Mouse (Mus musculus) stomach, postnatal 0 days (tissue): ENCODE results near the gene Gpr65. TPM values are rescaled to one million over a fixed set of nuclear protein-coding genes. Genes with fewer than 3 reads are reported as not detected.
A peak's percentile ranks its signal among the peaks of the same experiment; 100 is the strongest.

Experiments
- ATAC-seq: fragments of 200-750 bp; cut with Nextera tagmentation; 2 replicates; pipeline ENCODE4 v1.8.0; 2017; ENCODE audit not compliant: low FRiP score, low TSS enrichment
- DNase-seq: peaks from one replicate; pipeline ENCODE4 v3.0.0-alpha.2; 2016; ENCODE audit warnings: low spot score
- H3K27ac ChIP-seq: fragments of 300-500 bp; sonication (generic); replicated peaks from 2 replicates; pipeline ENCODE4 v1.5.1; 2014; ENCODE audit warnings: mild to moderate bottlenecking, control low read depth
- H3K27me3 ChIP-seq: fragments of 300-500 bp; sonication (generic); 2 replicates; pipeline ENCODE4 v1.6.1; 2014; ENCODE audit warnings: low read length; ENCODE audit not compliant: control insufficient read depth, insufficient read depth
- H3K36me3 ChIP-seq: fragments of 300-500 bp; sonication (generic); 2 replicates; pipeline ENCODE4 v1.6.1; 2014; ENCODE audit warnings: low read length, mixed read lengths; ENCODE audit not compliant: control insufficient read depth, insufficient read depth
- H3K4me1 ChIP-seq: fragments of 300-500 bp; sonication (generic); replicated peaks from 2 replicates; pipeline ENCODE4 v1.6.1; 2014; ENCODE audit warnings: antibody characterized with exemption; ENCODE audit not compliant: control insufficient read depth, insufficient read depth
- H3K4me2 ChIP-seq: fragments of 300-500 bp; sonication (generic); replicated peaks from 2 replicates; pipeline ENCODE4 v1.6.1; 2014; ENCODE audit warnings: low read depth, mild to moderate bottlenecking, control low read depth, moderate library complexity
- H3K4me3 ChIP-seq: fragments of 300-500 bp; sonication (generic); 2 replicates; pipeline ENCODE4 v1.5.1; 2014; ENCODE audit warnings: low read depth, low read length, control low read depth
- H3K9ac ChIP-seq: fragments of 300-500 bp; sonication (generic); 2 replicates; pipeline ENCODE4 v1.6.1; 2014; ENCODE audit warnings: mild to moderate bottlenecking, low read length, control low read depth, mixed read lengths
- H3K9me3 ChIP-seq: fragments of 300-500 bp; sonication (generic); 2 replicates; pipeline ENCODE4 v1.6.1; 2016; ENCODE audit warnings: low read length; ENCODE audit not compliant: control insufficient read depth
- CTCF ChIP-seq: IDR thresholded peaks from 2 replicates; pipeline ENCODE4 v1.5.1; 2016; ENCODE audit warnings: antibody characterized with exemption, low read depth, mild to moderate bottlenecking, moderate library complexity
- EP300 ChIP-seq: optimal IDR thresholded peaks from 2 replicates; pipeline ENCODE3; 2016; ENCODE audit warnings: antibody characterized with exemption
- WGBS: fragments of 180-500 bp; shearing (Covaris S2); extraction: QIAGEN DNeasy Blood & Tissue Kit; methylation state at CpG from one replicate; pipeline ENCODE4 v1.1.7; 2014; 5-methylcytosine and 5-hydroxymethylcytosine counted together
- polyA plus RNA-seq: library from polyadenylated mRNA; unstranded; fragments of >200 nt; fragmentation: Nextera tagmentation; extraction: Ambion mirVana; gene quantifications from 2 replicates; pipeline ENCODE4 v1.2.1, GENCODE M21; 2015

Gpr65 gene
- polyA plus RNA-seq, 1 experiment from 2014 or later: 2.0 TPM

GRCm38 (mm10) chr12:98246835-98247234 lies 21.6 kb upstream of the Gpr65 start:
- Histone ChIP-seq H3K27ac (no peak overlapping the region), H3K36me3 (no peaks in the 10 kb centered on the region; the same call in 1 of the 2 replicates), H3K27me3 (no peaks in the 10 kb centered on the region), H3K4me2 (no peak overlapping the region), H3K9me3 (no peaks in the 10 kb centered on the region), H3K9ac (no peak overlapping the region), H3K4me3 (no peak overlapping the region), H3K4me1 (no peaks in the 10 kb centered on the region)
- 58% methylated on average over 4 of the region's 4 CpGs for WGBS
- no peak for ATAC-seq
- TF ChIP-seq EP300 (no peak), CTCF (no peak)
- no peak for DNase-seq

- Histone ChIP-seq H3K27ac (no peak overlapping the region), H3K4me3 (no peak overlapping the region), H3K36me3 (no peaks in the 10 kb centered on the region; the same call in 1 of the 2 replicates), H3K9ac (no peak overlapping the region), H3K27me3 (no peaks in the 10 kb centered on the region), H3K9me3 (no peaks in the 10 kb centered on the region), H3K4me1 (no peaks in the 10 kb centered on the region), H3K4me2 (no peak overlapping the region)
- TF ChIP-seq CTCF: no peak
- TF ChIP-seq EP300: no peak
- DNase-seq: no peak
- WGBS: 72% methylated on average over 3 of the region's 3 CpGs
- ATAC-seq: no peak
These were observed 18.8 kb upstream of the Gpr65 start for GRCm38 (mm10) chr12:98249671-98250070.

- no peak for TF ChIP-seq EP300
- TF ChIP-seq CTCF: no peak
- Histone ChIP-seq H3K27me3 (no peaks in the 10 kb centered on the region), H3K9me3 (no peaks in the 10 kb centered on the region), H3K4me3 (no peak overlapping the region), H3K27ac (no peak overlapping the region), H3K4me2 (no peak overlapping the region), H3K4me1 (no peaks in the 10 kb centered on the region), H3K9ac (no peak overlapping the region), H3K36me3 (no peaks in the 10 kb centered on the region; the same call in 1 of the 2 replicates)
- WGBS: 94% methylated on average over 8 of the region's 8 CpGs
- no peak for DNase-seq
- no peak for ATAC-seq
These were observed 18.1 kb upstream of the Gpr65 start for GRCm38 (mm10) chr12:98250327-98250726.

- TF ChIP-seq CTCF: no peak
- TF ChIP-seq EP300: no peak
- Histone ChIP-seq H3K27me3 (no peaks in the 10 kb centered on the region), H3K4me3 (no peak overlapping the region), H3K27ac (no peak overlapping the region), H3K9me3 (no peaks in the 10 kb centered on the region), H3K36me3 (no peaks in the 10 kb centered on the region; the same call in none of the 2 replicates), H3K4me2 (no peak overlapping the region), H3K4me1 (no peaks in the 10 kb centered on the region), H3K9ac (no peak overlapping the region)
- no peak for DNase-seq
- ATAC-seq: peak; percentile 76; the same call in 1 of the 2 replicates
- 67% methylated on average over 2 of the region's 2 CpGs for WGBS
These were observed 16.0 kb upstream of the Gpr65 start for GRCm38 (mm10) chr12:98252417-98252816.

GRCm38 (mm10) chr12:98255373-98255995 lies 13.0 kb upstream of the Gpr65 start:
- Histone ChIP-seq H3K36me3 (no peaks in the 10 kb centered on the region; the same call in none of the 2 replicates), H3K9me3 (no peaks in the 10 kb centered on the region), H3K9ac (no peak overlapping the region), H3K4me2 (no peak overlapping the region), H3K27me3 (no peaks in the 10 kb centered on the region), H3K27ac (no peak overlapping the region), H3K4me3 (no peak overlapping the region), H3K4me1 (no peaks in the 10 kb centered on the region)
- no peak for ATAC-seq
- WGBS: 88% methylated on average over 13 of the region's 13 CpGs
- no peak for DNase-seq
- TF ChIP-seq CTCF: no peak
- TF ChIP-seq EP300: no peak

GRCm38 (mm10) chr12:98258371-98258844 lies 10.0 kb upstream of the Gpr65 start:
- Histone ChIP-seq H3K27me3 (no peaks in the 10 kb centered on the region), H3K36me3 (no peaks in the 10 kb centered on the region; the same call in 1 of the 2 replicates), H3K4me2 (peak overlapping the region; percentile 78), H3K4me1 (no peaks in the 10 kb centered on the region), H3K4me3 (peak overlapping the region; percentile 89), H3K9me3 (no peaks in the 10 kb centered on the region), H3K9ac (peak overlapping the region; percentile 94), H3K27ac (peak overlapping the region; percentile 86)
- TF ChIP-seq EP300 (no peak), CTCF (no peak)
- ATAC-seq (peak; percentile 28; the same call in 1 of the 2 replicates), DNase-seq (no peak)
- 0% methylated on average over 8 of the region's 8 CpGs for WGBS
